Mouse (Mus musculus) retina, postnatal 1 day (tissue): ENCODE data around the gene Hsd11b1.

Experiments
- DNase-seq: peaks from one replicate; pipeline ENCODE4 v3.0.0-alpha.2; 2012

The Hsd11b1 gene

DNA sequence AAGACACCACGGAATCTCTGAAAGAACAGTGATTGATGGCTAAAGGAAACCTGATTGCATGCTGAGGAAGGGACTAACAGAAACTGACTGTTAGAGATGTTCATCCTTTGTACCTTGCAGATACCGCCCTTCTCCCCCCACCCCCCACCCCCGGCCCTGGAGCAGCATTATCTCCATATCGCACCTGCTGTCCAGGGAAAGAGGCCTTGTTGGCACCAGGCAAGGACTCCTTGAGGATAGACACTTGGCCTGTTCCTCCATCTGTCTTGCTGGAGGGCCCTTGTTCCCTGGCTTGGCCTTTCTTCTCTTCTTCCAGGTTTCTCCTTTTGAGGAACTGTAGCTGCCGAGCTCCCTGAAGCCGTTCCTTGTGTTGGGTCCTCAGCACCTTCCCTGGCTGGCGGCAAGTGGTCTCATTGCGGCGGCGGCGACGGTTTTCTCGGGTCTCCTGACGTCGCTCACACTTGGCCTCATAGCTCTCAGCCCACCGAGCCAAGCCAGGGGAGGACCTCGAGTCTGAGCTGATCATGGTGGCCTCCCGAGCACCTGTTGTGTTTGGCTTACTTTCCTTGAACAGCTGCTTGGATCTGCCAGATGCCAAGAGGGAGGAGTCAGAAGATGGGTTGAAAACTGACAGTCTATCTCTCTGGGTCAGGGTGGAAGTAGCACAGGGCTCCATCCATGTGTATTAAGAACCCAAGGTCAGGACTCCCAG is 66.2 kb downstream of the Hsd11b1 start:
- DNase-seq = no peak

DNA sequence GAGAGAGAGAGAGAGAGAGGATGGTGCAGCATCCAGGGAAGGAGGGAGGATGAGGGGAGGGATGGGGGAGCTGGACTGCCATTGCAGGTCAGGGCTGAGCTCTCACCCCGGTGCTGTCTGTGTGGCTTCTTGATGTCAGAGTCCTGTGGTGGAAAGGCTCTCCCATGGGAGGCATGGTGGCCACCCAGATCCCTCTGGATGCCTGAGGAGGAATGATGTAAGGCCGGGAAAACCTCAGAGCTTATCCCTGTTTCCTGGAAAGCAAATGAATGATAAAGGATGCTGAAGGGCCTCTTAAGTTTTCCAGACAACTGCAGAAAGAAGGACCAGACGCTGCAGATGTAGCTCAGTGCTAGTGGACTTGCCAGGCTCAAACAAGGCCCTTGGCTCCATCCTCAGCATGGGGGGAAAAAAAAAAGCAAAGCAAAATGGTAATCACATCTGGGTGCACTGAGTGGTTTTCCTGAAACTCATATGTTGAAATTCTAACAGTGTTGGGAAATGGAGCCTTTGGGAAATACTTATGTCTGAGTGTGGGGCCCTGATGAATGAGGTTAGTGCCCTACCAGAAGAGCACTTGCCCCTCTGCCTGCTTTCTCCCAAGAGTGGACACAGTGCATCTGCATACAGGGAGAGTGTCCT is 68.6 kb downstream of the Hsd11b1 start:
- no peak for DNase-seq

DNA sequence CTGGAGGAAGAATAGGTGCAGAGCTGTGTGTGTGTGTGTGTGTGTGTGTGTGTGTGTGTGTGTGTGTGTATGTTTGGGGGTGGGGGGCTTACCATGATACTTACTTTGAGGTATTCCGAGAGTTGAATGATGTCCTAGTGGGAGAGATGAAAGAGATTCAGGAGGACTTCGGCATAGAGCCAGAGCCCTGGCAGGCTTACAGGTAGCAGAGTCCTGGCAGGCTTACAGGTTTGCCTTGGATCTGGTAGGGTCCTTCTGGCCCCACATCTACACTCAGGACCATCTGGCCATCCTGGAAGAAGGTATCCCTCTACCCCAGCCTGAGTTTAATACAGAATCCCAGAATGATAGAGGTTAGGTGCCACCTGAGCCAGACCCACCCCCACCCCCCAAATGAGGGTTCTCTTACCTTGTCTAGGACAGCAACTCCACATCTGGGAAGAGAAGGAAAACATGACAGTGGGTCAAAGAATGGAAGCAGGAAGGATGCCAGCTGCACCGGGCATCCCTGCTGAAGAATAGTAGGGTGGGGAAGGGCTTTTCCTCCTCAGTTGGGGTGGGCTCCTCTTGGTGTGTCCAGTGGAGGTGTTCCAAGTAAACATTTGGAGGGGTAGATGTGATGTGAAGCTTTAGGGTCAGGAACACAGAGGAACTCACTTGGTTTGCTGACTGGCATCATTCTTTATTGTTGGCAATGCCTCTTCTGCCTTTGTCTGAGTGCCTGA is 69.3 kb downstream of the Hsd11b1 start:
- no peak for DNase-seq

- DNase-seq = no peak
Measured at GRCm38 (mm10) chr1:193191675-193192283, 72.1 kb downstream of the Hsd11b1 start.

GRCm38 (mm10) chr1:193189771-193190170 is 74.1 kb downstream of the Hsd11b1 start:
- no peak for DNase-seq

- peak; percentile 35 for DNase-seq
Measured at GRCm38 (mm10) chr1:193189151-193189621, 74.7 kb downstream of the Hsd11b1 start.

- no peak for DNase-seq
Measured at GRCm38 (mm10) chr1:193188257-193188656, 75.6 kb downstream of the Hsd11b1 start.

GRCm38 (mm10) chr1:193181104-193181503 is 82.8 kb downstream of the Hsd11b1 start:
- no peak for DNase-seq

DNA sequence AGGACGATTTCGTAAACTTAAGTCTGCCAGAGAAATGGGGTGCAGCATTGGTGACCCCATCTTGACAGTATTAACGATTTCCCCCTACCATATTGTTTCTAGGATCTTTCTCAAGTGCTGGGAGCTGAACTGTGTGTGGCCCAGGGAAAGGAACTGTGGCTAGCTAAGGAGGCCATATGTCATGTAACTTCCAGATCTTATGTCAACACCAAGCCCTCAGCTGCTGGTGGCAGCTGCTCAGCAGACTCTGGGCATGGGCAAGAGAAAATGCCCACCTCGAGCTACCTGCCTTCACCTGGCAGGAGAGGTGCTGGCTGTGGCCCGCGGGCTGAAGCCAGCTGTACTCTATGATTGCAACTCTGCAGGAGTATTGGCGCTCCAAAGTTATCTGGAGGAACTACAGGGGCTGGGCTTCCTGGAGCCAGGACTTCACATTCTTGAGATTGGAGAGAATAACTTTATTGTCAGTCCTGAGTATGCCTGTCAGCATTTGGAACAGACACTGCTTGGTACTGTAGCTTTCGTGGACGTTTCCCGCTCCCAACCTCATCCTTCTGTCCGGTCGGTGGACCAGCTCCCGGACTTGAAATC is 89.6 kb downstream of the Hsd11b1 start:
- DNase-seq = no peak

GRCm38 (mm10) chr1:193173810-193174129 is 90.1 kb downstream of the Hsd11b1 start:
- DNase-seq = no peak

- DNase-seq = peak; percentile 99
Measured at GRCm38 (mm10) chr1:193172991-193173809, 90.7 kb downstream of the Hsd11b1 start.
